Mouse (Mus musculus): ENCODE results near the gene Nkx2-3. TPM values are rescaled to one million over a fixed set of nuclear protein-coding genes. Genes with fewer than 3 reads are reported as not detected.

The Nkx2-3 gene
- total RNA-seq, 2 experiments from 2014 or later, result not detected

Small RNA genes within 50 kb of the gene (microRNA-seq; reads per million reads assigned to microRNA genes)
- gene Gm22646, result not detected

Other genes with a start within 250 kb of the Nkx2-3 start
- gene Hpse2, start 224.0 kb upstream of the Nkx2-3 start, total RNA-seq (2021), result not detected
- gene Cnnm1, start 171.9 kb upstream of the Nkx2-3 start, total RNA-seq (2021), result under 1 TPM; 0.10 to 0.16 TPM
- gene Got1, start 87.7 kb upstream of the Nkx2-3 start, total RNA-seq (2021), result 100 to 1,000 TPM; 279 to 345 TPM
- gene Slc25a28, start 62.6 kb downstream of the Nkx2-3 start, total RNA-seq (2021), result 10 to 100 TPM; 54.2 to 91.4 TPM
- 10 to 100 TPM; 21.2 to 27.1 TPM for gene Entpd7, start 77.3 kb downstream of the Nkx2-3 start, total RNA-seq (2021)
- 10 to 100 TPM in 1 of 2 experiments, 1 to 10 TPM in 1; 7.5 to 14.7 TPM for gene Cutc, start 140.7 kb downstream of the Nkx2-3 start, total RNA-seq (2021)
- gene Cox15, start 140.7 kb downstream of the Nkx2-3 start, total RNA-seq (2021), result 10 to 100 TPM; 35.3 to 43.6 TPM
- gene Abcc2, start 169.9 kb downstream of the Nkx2-3 start, total RNA-seq (2021), result under 1 TPM; 0.10 to 0.30 TPM